ENCODE assay signal across 8 mouse cellular contexts in genomic region chr10:99298328-99299295, GRCm38 (mm10). TPM values are rescaled to one million over a fixed set of nuclear protein-coding genes. Genes with fewer than 3 reads are reported as not detected.
DNase-seq lines count a peak whose midpoint lies in the region; ATAC-seq lines count a peak whose summit lies in the region.

No protein-coding gene starts in this region.

- no peak for ATAC-seq in heart, embryonic 12.5 days (ENCODE audit: insufficient number of reproducible peaks, low FRiP score)
- peak; percentile 53; the same call in 1 of the 2 replicates for ATAC-seq in limb, embryonic 12.5 days (ENCODE audit: insufficient number of reproducible peaks, insufficient read depth, low FRiP score, low TSS enrichment, low read depth)

- H3K4me2 ChIP-seq in heart, embryonic 12.5 days: peak overlapping the region; percentile 20
- peak overlapping the region; percentile 45 for H3K4me2 ChIP-seq in limb, embryonic 12.5 days

- H3K9ac ChIP-seq in heart, embryonic 12.5 days: no peak overlapping the region
- no peak overlapping the region for H3K9ac ChIP-seq in limb, embryonic 12.5 days (replicated peaks)

- DNase-seq in heart, embryonic 10.5 days (ENCODE audit: low spot score): no peak
- no peak for DNase-seq in heart, postnatal 4 days
- DNase-seq in neural tube, embryonic 10.5 days (ENCODE audit: extremely low spot score, low spot score): peak; percentile 41
- DNase-seq in layer of hippocampus, adult 11-12 months (ENCODE audit: low spot score): no peak
- no peak for DNase-seq in natural killer cell, adult 2 months (ENCODE audit: low spot score in 2 of 2)
- no peak for DNase-seq in thymus, postnatal 4 days

- no peaks in the 10 kb centered on the region for H3K9me3 ChIP-seq in heart, embryonic 10.5 days
- H3K9me3 ChIP-seq in heart, embryonic 12.5 days (replicated peaks): no peaks in the 10 kb centered on the region
- H3K9me3 ChIP-seq in limb, embryonic 12.5 days: no peaks in the 10 kb centered on the region

- H3K27me3 ChIP-seq in heart, embryonic 10.5 days (ENCODE audit: insufficient read depth, poor library complexity, severe bottlenecking): no peaks in the 10 kb centered on the region
- no peaks in the 10 kb centered on the region for H3K27me3 ChIP-seq in heart, embryonic 12.5 days (replicated peaks)
- no peaks in the 10 kb centered on the region; the same call in 1 of the 2 replicates for H3K27me3 ChIP-seq in limb, embryonic 12.5 days

- H3K4me1 ChIP-seq in heart, embryonic 10.5 days: peaks cover 37% of the 10 kb centered on the region
- peaks cover 25% of the 10 kb centered on the region for H3K4me1 ChIP-seq in heart, embryonic 12.5 days (replicated peaks)
- H3K4me1 ChIP-seq in limb, embryonic 12.5 days (replicated peaks): peaks cover 15% of the 10 kb centered on the region

- H3K27ac ChIP-seq in heart, embryonic 10.5 days: peak overlapping the region; percentile 87
- H3K27ac ChIP-seq in heart, embryonic 12.5 days (ENCODE audit: poor library complexity, severe bottlenecking): peak overlapping the region; percentile 38
- peak overlapping the region; percentile 75 for H3K27ac ChIP-seq in limb, embryonic 12.5 days

- no peaks in the 10 kb centered on the region for H3K36me3 ChIP-seq in heart, embryonic 10.5 days
- H3K36me3 ChIP-seq in heart, embryonic 12.5 days: no peaks in the 10 kb centered on the region
- no peaks in the 10 kb centered on the region for H3K36me3 ChIP-seq in limb, embryonic 12.5 days

- peak overlapping the region; percentile 27; the same call in 1 of the 2 replicates for H3K4me3 ChIP-seq in heart, embryonic 10.5 days
- H3K4me3 ChIP-seq in heart, embryonic 12.5 days: no peak overlapping the region
- H3K4me3 ChIP-seq in limb, embryonic 12.5 days (replicated peaks): 0 out of 2 replicates have a peak overlapping the region, but pooled peaks have one; percentile 1

- 22% methylated on average over 18 of the region's 18 CpGs for WGBS in heart, embryonic 10.5 days
- 28% methylated on average over 18 of the region's 18 CpGs for WGBS in heart, embryonic 12.5 days
- 7% methylated on average over 18 of the region's 18 CpGs for WGBS in limb, embryonic 12.5 days

RNA-seq across cellular contexts. Expression of gene Dusp6, which starts 35.6 kb away (rescaled TPM):
- 58.5 and 65.3 TPM in 2 replicates for polyA plus RNA-seq in heart, embryonic 10.5 days (2016; fragmentation: Nextera tagmentation; extraction: Ambion mirVana)
- 10 to 100 TPM; 37.0 to 38.2 TPM for total RNA-seq in heart, postnatal 4 days (2021)
- 52.6 and 57.1 TPM in 2 replicates for polyA plus RNA-seq in heart, embryonic 12.5 days (2016; fragmentation: Nextera tagmentation; extraction: Ambion mirVana)
- 117 and 122 TPM in 2 replicates for polyA plus RNA-seq in limb, embryonic 12.5 days (2016; fragmentation: Nextera tagmentation; extraction: Ambion mirVana)
